Mouse (Mus musculus): Measurements from ENCODE around the gene Runx2. TPM values are rescaled to one million over a fixed set of nuclear protein-coding genes. Genes with fewer than 3 reads are reported as not detected.

The Runx2 gene
- polyA plus RNA-seq (2012; rRNA removed): 1.0 and 1.7 TPM in 2 replicates

DNA sequence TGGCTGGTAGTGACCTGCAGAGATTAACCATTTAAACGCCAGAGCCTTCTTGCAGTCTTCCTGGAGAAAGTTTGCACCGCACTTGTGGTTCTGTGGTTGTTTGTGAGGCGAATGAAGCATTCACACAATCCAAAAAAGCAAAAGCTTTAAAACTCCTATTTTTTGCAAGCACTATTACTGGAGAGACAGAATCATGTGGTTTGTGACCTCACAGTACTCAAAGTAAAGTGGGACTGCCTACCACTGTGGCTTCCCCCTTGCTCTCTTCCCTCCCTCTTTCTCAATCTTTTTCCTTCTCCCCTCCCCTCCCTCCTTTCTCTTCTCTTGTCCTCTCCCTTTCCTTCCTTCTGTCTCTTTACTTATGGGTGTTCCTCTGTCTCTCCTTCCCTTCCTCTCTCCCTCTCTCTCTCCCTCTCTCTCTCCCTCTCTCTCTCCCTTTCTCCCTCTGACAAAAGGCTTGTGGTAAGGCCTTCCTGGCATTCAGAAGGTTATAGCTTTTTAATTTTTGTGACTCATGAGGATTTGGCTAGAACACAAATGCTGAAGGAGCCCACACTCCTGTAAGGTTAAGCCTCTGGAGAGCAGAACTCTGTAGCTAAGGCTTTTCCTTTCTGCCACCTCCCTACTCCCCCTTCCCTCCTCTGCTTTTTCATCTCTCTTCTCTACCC, at the start of gene Runx2:
TSS of gene Runx2 (minus strand) at position 290 of the 668 bp plus-strand sequence.
- Histone ChIP-seq H3K27ac (ENCODE audit: insufficient read depth, low read depth, low read length) (no peak within 1 kb of the TSS), H3K36me3 (ENCODE audit: control insufficient read depth, insufficient read depth, low read length) (no peaks in the 10 kb centered on the region), H3K27me3 (replicated peaks; ENCODE audit: control insufficient read depth, insufficient read depth, low read length) (no peaks in the 10 kb centered on the region), H3K4me1 (ENCODE audit: control insufficient read depth, insufficient read depth, low read length) (no peaks in the 10 kb centered on the region), H3K4me3 (ENCODE audit: insufficient read depth, low read depth, low read length) (no peak within 1 kb of the TSS)
- no peak for DNase-seq
- 69% methylated on average over 3 of the region's 3 CpGs for WGBS
- TF ChIP-seq POLR2A (IDR thresholded peaks at IDR 0.05; ENCODE audit: low read depth, low read length) (no peak), CTCF (conservative IDR thresholded peaks at IDR 0.05; ENCODE audit: insufficient read depth, insufficient read length, low read depth, low read length) (no peak)

DNA sequence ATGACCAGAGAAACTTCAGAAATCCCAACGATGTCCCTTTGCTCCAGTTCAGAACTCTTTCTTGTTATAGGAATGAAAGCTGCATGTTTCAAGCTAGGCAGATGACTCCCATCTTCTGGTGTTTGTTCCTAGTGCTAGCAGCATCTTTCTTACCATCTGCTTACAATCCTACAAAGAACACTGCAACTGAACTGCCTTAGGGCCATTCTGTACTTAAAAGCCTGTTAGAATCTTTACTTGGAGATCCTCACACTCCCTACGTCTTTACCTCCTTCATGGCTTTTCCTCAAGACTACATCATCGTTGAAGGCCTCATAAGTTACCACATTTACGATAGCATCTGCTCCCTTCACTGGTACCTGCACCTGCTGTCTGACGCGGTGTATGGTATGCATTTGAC, 48.6 kb upstream of the Runx2 start:
- WGBS: 95% methylated on average over 6 of the region's 6 CpGs
- Histone ChIP-seq H3K36me3 (ENCODE audit: control insufficient read depth, insufficient read depth, low read length) (no peaks in the 10 kb centered on the region), H3K27ac (ENCODE audit: insufficient read depth, low read depth, low read length) (no peak overlapping the region), H3K4me3 (ENCODE audit: insufficient read depth, low read depth, low read length) (no peak overlapping the region), H3K27me3 (replicated peaks; ENCODE audit: control insufficient read depth, insufficient read depth, low read length) (no peaks in the 10 kb centered on the region), H3K4me1 (ENCODE audit: control insufficient read depth, insufficient read depth, low read length) (no peaks in the 10 kb centered on the region)
- no peak for DNase-seq
- no peak for TF ChIP-seq POLR2A (IDR thresholded peaks at IDR 0.05; ENCODE audit: low read depth, low read length)
- no peak for TF ChIP-seq CTCF (conservative IDR thresholded peaks at IDR 0.05; ENCODE audit: insufficient read depth, insufficient read length, low read depth, low read length)

DNA sequence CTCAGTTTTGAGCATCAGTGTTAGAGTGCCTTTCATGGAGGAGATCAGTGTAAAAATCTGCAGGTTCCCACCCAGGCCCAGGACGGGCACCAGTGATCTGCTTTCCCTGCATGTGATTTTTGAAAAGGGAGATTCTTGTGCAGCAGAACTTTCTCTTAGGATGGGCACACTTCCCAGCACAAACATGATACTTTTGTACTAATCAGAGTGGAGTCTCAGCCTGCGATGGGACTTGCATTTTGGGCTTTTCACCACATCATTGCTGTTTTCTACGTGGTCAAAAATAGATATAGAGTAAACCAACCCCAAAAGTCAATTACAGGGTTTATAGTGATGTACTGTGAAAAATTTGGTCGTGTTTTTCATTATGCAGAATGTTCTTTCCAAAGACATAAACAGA, 27.6 kb upstream of the Runx2 start:
- H3K27me3 ChIP-seq (replicated peaks; ENCODE audit: control insufficient read depth, insufficient read depth, low read length): no peaks in the 10 kb centered on the region
- no peak overlapping the region for H3K4me3 ChIP-seq (ENCODE audit: insufficient read depth, low read depth, low read length)
- DNase-seq: no peak
- WGBS: 81% methylated on average over 4 of the region's 4 CpGs
- no peaks in the 10 kb centered on the region; the same call in 1 of the 2 replicates for H3K36me3 ChIP-seq (ENCODE audit: control insufficient read depth, insufficient read depth, low read length)
- no peak for TF ChIP-seq CTCF (conservative IDR thresholded peaks at IDR 0.05; ENCODE audit: insufficient read depth, insufficient read length, low read depth, low read length)
- no peak for TF ChIP-seq POLR2A (IDR thresholded peaks at IDR 0.05; ENCODE audit: low read depth, low read length)
- no peaks in the 10 kb centered on the region for H3K4me1 ChIP-seq (ENCODE audit: control insufficient read depth, insufficient read depth, low read length)
- H3K27ac ChIP-seq (ENCODE audit: insufficient read depth, low read depth, low read length): no peak overlapping the region

DNA sequence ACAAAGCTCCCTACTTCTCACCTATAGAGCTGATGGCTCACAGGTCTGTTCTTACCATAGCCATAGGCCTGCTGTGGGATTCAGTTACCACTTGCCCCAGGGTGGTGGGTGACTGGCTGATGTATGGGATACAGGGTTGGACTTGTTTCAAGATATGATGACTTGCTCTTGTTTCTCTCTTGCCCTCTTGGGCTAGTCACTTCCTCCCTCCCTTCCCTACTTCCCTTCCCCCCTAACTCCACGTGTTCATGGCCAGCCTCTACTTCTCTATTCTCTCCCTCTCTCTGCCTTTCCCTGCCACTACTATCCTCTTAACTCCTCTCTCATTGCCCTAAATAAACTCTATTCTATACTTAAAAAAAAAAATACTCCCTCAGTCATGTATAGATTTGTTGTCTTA, 16.6 kb upstream of the Runx2 start:
- WGBS: 75% methylated on average over 1 of the region's 1 CpGs

DNA sequence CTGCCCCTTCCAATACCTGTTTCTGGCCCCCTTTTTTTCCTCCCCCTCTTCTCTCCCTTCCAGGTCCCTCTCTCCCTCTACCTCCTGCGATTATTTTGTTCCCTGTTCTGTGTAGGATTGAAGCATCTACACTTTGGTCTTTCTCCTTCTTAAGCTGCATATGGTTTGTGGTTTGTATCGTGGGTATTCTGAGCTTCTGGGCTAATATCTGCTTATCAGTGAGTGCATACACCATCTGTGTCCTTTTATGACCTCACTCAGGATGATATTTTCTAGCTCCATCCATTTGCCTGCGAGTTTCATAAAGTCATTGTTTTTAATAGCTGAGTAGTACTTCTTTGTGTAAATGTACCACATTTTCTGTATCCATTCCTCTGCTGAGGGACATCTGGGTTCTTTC, 15.0 kb upstream of the Runx2 start:
- Histone ChIP-seq H3K36me3 (ENCODE audit: control insufficient read depth, insufficient read depth, low read length) (no peaks in the 10 kb centered on the region), H3K27me3 (replicated peaks; ENCODE audit: control insufficient read depth, insufficient read depth, low read length) (no peaks in the 10 kb centered on the region), H3K27ac (ENCODE audit: insufficient read depth, low read depth, low read length) (no peak overlapping the region), H3K4me1 (ENCODE audit: control insufficient read depth, insufficient read depth, low read length) (no peaks in the 10 kb centered on the region), H3K4me3 (ENCODE audit: insufficient read depth, low read depth, low read length) (no peak overlapping the region)
- 91% methylated on average over 3 of the region's 3 CpGs for WGBS
- TF ChIP-seq CTCF (conservative IDR thresholded peaks at IDR 0.05; ENCODE audit: insufficient read depth, insufficient read length, low read depth, low read length) (no peak), POLR2A (IDR thresholded peaks at IDR 0.05; ENCODE audit: low read depth, low read length) (no peak)
- no peak for DNase-seq

More for the DNA sequence above, 16.6 kb upstream of the Runx2 start:
- DNase-seq: no peak
- Histone ChIP-seq H3K27ac (ENCODE audit: insufficient read depth, low read depth, low read length) (no peak overlapping the region), H3K4me3 (ENCODE audit: insufficient read depth, low read depth, low read length) (no peak overlapping the region), H3K27me3 (replicated peaks; ENCODE audit: control insufficient read depth, insufficient read depth, low read length) (no peaks in the 10 kb centered on the region), H3K36me3 (ENCODE audit: control insufficient read depth, insufficient read depth, low read length) (no peaks in the 10 kb centered on the region), H3K4me1 (ENCODE audit: control insufficient read depth, insufficient read depth, low read length) (no peaks in the 10 kb centered on the region)
- no peak for TF ChIP-seq CTCF (conservative IDR thresholded peaks at IDR 0.05; ENCODE audit: insufficient read depth, insufficient read length, low read depth, low read length)
- TF ChIP-seq POLR2A (IDR thresholded peaks at IDR 0.05; ENCODE audit: low read depth, low read length): no peak

DNA sequence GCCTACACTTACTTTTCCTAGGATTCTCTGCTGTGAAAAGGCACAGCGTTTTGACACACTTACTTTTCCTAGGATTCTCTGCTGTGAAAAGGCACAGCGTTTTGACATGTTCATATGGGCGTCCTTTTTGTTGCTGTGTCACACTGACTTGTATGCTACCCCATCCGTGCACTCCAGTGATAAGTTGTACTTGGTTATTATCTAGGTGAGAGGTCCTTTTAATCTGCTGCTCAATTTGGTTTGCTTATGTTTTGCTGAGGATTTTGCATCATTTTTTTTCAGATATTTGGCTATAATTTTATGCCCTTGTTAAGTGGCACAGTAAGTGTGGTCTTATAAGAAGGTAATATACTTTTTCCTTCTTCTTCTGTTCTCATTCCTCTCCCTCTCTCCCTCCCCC, 13.4 kb upstream of the Runx2 start:
- 87% methylated on average over 4 of the region's 4 CpGs for WGBS
- Histone ChIP-seq H3K4me1 (ENCODE audit: control insufficient read depth, insufficient read depth, low read length) (no peaks in the 10 kb centered on the region), H3K4me3 (ENCODE audit: insufficient read depth, low read depth, low read length) (no peak overlapping the region), H3K36me3 (ENCODE audit: control insufficient read depth, insufficient read depth, low read length) (no peaks in the 10 kb centered on the region), H3K27me3 (replicated peaks; ENCODE audit: control insufficient read depth, insufficient read depth, low read length) (no peaks in the 10 kb centered on the region), H3K27ac (ENCODE audit: insufficient read depth, low read depth, low read length) (no peak overlapping the region)
- no peak for DNase-seq
- TF ChIP-seq CTCF (conservative IDR thresholded peaks at IDR 0.05; ENCODE audit: insufficient read depth, insufficient read length, low read depth, low read length): no peak
- TF ChIP-seq POLR2A (IDR thresholded peaks at IDR 0.05; ENCODE audit: low read depth, low read length): no peak

DNA sequence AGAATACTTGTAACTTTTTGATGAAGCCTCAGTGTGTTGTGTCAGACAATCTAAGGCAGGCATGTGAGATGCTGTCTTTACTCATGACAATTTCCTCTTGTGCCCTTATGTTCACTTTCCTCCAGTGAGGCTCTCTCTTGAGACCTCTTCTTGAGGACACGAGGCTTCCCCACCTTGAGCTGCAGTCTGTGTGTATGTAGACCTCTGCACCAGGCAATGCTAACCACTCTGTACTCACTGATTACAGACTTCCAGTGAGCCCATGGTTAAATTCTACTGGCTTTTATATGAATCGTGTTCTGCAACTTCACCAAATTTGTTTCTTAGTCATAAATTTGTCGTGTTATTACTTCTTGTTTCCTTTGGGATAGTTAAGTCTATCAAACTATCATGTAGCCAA, 12.5 kb upstream of the Runx2 start:
- 65% methylated on average over 3 of the region's 3 CpGs for WGBS
- no peaks in the 10 kb centered on the region for H3K27me3 ChIP-seq (replicated peaks; ENCODE audit: control insufficient read depth, insufficient read depth, low read length)
- no peak overlapping the region for H3K27ac ChIP-seq (ENCODE audit: insufficient read depth, low read depth, low read length)
- TF ChIP-seq POLR2A (IDR thresholded peaks at IDR 0.05; ENCODE audit: low read depth, low read length): no peak
- TF ChIP-seq CTCF (conservative IDR thresholded peaks at IDR 0.05; ENCODE audit: insufficient read depth, insufficient read length, low read depth, low read length): no peak
- H3K4me3 ChIP-seq (ENCODE audit: insufficient read depth, low read depth, low read length): no peak overlapping the region
- no peak for DNase-seq
- no peaks in the 10 kb centered on the region; the same call in 1 of the 2 replicates for H3K36me3 ChIP-seq (ENCODE audit: control insufficient read depth, insufficient read depth, low read length)
- no peaks in the 10 kb centered on the region for H3K4me1 ChIP-seq (ENCODE audit: control insufficient read depth, insufficient read depth, low read length)
